Mouse (Mus musculus) hindbrain, embryonic 12.5 days (tissue): ENCODE measurements at regions not wholly inside any gene's neighbourhood (a gene's known extent, or its start where the extent isn't known, plus 50 kb on each side); places are given as distances from the start of the nearest gene placed in this dataset.

Source experiments
- ATAC-seq: fragments of 200-750 bp; cut with Nextera tagmentation; 2 replicates; pipeline ENCODE4 v1.8.0; 2017; ENCODE audit warnings: moderate TSS enrichment; ENCODE audit not compliant: low FRiP score
- H3K27ac ChIP-seq: fragments of 300-500 bp; sonication (generic); 2 replicates; pipeline ENCODE4 v1.5.1; 2016; ENCODE audit warnings: mild to moderate bottlenecking
- H3K27me3 ChIP-seq: fragments of 300-500 bp; sonication (generic); 2 replicates; pipeline ENCODE4 v1.6.1; 2016; ENCODE audit warnings: mild to moderate bottlenecking
- H3K36me3 ChIP-seq: fragments of 300-500 bp; sonication (generic); 2 replicates; pipeline ENCODE4 v1.6.1; 2016; ENCODE audit warnings: mild to moderate bottlenecking
- H3K4me1 ChIP-seq: fragments of 300-500 bp; sonication (generic); 2 replicates; pipeline ENCODE4 v1.6.1; 2016
- H3K4me2 ChIP-seq: fragments of 300-500 bp; sonication (generic); replicated peaks from 2 replicates; pipeline ENCODE4 v1.6.1; 2016; ENCODE audit warnings: mild to moderate bottlenecking
- H3K4me3 ChIP-seq: fragments of 300-500 bp; sonication (generic); 2 replicates; pipeline ENCODE4 v1.5.1; 2016; ENCODE audit warnings: mild to moderate bottlenecking
- H3K9ac ChIP-seq: fragments of 300-500 bp; sonication (generic); 2 replicates; pipeline ENCODE4 v1.6.1; 2016; ENCODE audit warnings: mild to moderate bottlenecking, moderate library complexity
- H3K9me3 ChIP-seq: fragments of 300-500 bp; sonication (generic); replicated peaks from 2 replicates; pipeline ENCODE4 v1.6.1; 2016; ENCODE audit warnings: mild to moderate bottlenecking
- WGBS: fragments of 180-500 bp; shearing (Covaris S2); methylation state at CpG from one replicate; pipeline ENCODE4 v1.1.7; 2016; 5-methylcytosine and 5-hydroxymethylcytosine counted together

GRCm38 (mm10) chr12:118376521-118377493 lies 75.6 kb upstream of the Sp4 start:
- ATAC-seq = no peak
- H3K27me3 ChIP-seq = no peaks in the 10 kb centered on the region
- H3K4me1 ChIP-seq = no peaks in the 10 kb centered on the region
- no peak overlapping the region for H3K4me3 ChIP-seq
- no peaks in the 10 kb centered on the region for H3K36me3 ChIP-seq
- H3K9me3 ChIP-seq = no peaks in the 10 kb centered on the region
- no peak overlapping the region for H3K4me2 ChIP-seq
- 76% methylated on average over 14 of the region's 14 CpGs for WGBS
- no peak overlapping the region for H3K27ac ChIP-seq
- H3K9ac ChIP-seq = no peak overlapping the region

- Histone ChIP-seq H3K9ac (no peak overlapping the region), H3K27ac (no peak overlapping the region), H3K4me2 (no peak overlapping the region), H3K4me3 (no peak overlapping the region), H3K36me3 (no peaks in the 10 kb centered on the region), H3K4me1 (no peaks in the 10 kb centered on the region), H3K9me3 (no peaks in the 10 kb centered on the region), H3K27me3 (no peaks in the 10 kb centered on the region)
- 95% methylated on average over 6 of the region's 6 CpGs for WGBS
- ATAC-seq = no peak
These were observed 72.0 kb upstream of the Sp4 start for GRCm38 (mm10) chr12:118373250-118373649.

- Histone ChIP-seq H3K27me3 (no peaks in the 10 kb centered on the region), H3K36me3 (no peaks in the 10 kb centered on the region), H3K9me3 (no peaks in the 10 kb centered on the region), H3K9ac (no peak overlapping the region), H3K4me2 (no peak overlapping the region), H3K27ac (no peak overlapping the region), H3K4me3 (no peak overlapping the region), H3K4me1 (no peaks in the 10 kb centered on the region)
- ATAC-seq = no peak
- 93% methylated on average over 4 of the region's 4 CpGs for WGBS
These were observed 70.7 kb upstream of the Sp4 start for GRCm38 (mm10) chr12:118371905-118372304.

- H3K27me3 ChIP-seq = no peaks in the 10 kb centered on the region
- H3K4me2 ChIP-seq = no peak overlapping the region
- 84% methylated on average over 10 of the region's 10 CpGs for WGBS
- no peak overlapping the region for H3K9ac ChIP-seq
- no peak overlapping the region for H3K27ac ChIP-seq
- H3K4me1 ChIP-seq = no peaks in the 10 kb centered on the region
- no peak for ATAC-seq
- no peaks in the 10 kb centered on the region for H3K9me3 ChIP-seq
- no peak overlapping the region for H3K4me3 ChIP-seq
- H3K36me3 ChIP-seq = no peaks in the 10 kb centered on the region
These were observed 66.3 kb upstream of the Sp4 start for GRCm38 (mm10) chr12:118367307-118368076.

- no peak for ATAC-seq
- Histone ChIP-seq H3K9ac (no peak overlapping the region), H3K4me1 (no peaks in the 10 kb centered on the region), H3K36me3 (no peaks in the 10 kb centered on the region), H3K27me3 (no peaks in the 10 kb centered on the region), H3K4me2 (no peak overlapping the region), H3K27ac (no peak overlapping the region), H3K9me3 (no peaks in the 10 kb centered on the region), H3K4me3 (no peak overlapping the region)
- WGBS = 78% methylated on average over 7 of the region's 7 CpGs
These were observed 51.6 kb upstream of the Sp4 start for GRCm38 (mm10) chr12:118352866-118353265.

- Histone ChIP-seq H3K4me3 (no peak overlapping the region), H3K4me1 (no peaks in the 10 kb centered on the region), H3K9ac (no peak overlapping the region), H3K27me3 (no peaks in the 10 kb centered on the region), H3K27ac (no peak overlapping the region), H3K36me3 (no peaks in the 10 kb centered on the region), H3K9me3 (no peaks in the 10 kb centered on the region), H3K4me2 (no peak overlapping the region)
- no peak for ATAC-seq
These were observed 50.2 kb upstream of the Sp4 start for GRCm38 (mm10) chr12:118351421-118351820.
